Mouse (Mus musculus) hindbrain, embryonic 14.5 days (tissue): Measurements from ENCODE around the gene Hdhd3. TPM values are rescaled to one million over a fixed set of nuclear protein-coding genes. Genes with fewer than 3 reads are reported as not detected.

Experiments used
- ATAC-seq: fragments of 200-750 bp; cut with Nextera tagmentation; 2 replicates; pipeline ENCODE4 v1.8.0; 2017; ENCODE audit warnings: moderate number of reproducible peaks, mild to moderate bottlenecking, moderate TSS enrichment, moderate library complexity; ENCODE audit not compliant: low FRiP score
- DNase-seq: peaks from one replicate; pipeline ENCODE4 v3.0.0-alpha.2; 2015; ENCODE audit warnings: low spot score
- H3K27ac ChIP-seq: fragments of 300-500 bp; sonication (generic); 2 replicates; pipeline ENCODE4 v1.5.1; 2014; ENCODE audit warnings: mild to moderate bottlenecking, moderate library complexity
- H3K27me3 ChIP-seq: fragments of 300-500 bp; sonication (generic); 2 replicates; pipeline ENCODE4 v1.6.1; 2014; ENCODE audit warnings: mild to moderate bottlenecking, low read length, mixed read lengths; ENCODE audit not compliant: control insufficient read depth, insufficient read depth
- H3K36me3 ChIP-seq: fragments of 300-500 bp; sonication (generic); replicated peaks from 2 replicates; pipeline ENCODE4 v1.6.1; 2014; ENCODE audit not compliant: control insufficient read depth, insufficient read depth
- H3K4me1 ChIP-seq: fragments of 300-500 bp; sonication (generic); replicated peaks from 2 replicates; pipeline ENCODE4 v1.6.1; 2014; ENCODE audit warnings: antibody characterized with exemption, low read length, mixed read lengths; ENCODE audit not compliant: control insufficient read depth, insufficient read depth
- H3K4me2 ChIP-seq: fragments of 300-500 bp; sonication (generic); replicated peaks from 2 replicates; pipeline ENCODE4 v1.6.1; 2014; ENCODE audit warnings: mild to moderate bottlenecking, moderate library complexity
- H3K4me3 ChIP-seq: fragments of 300-500 bp; sonication (generic); replicated peaks from 2 replicates; pipeline ENCODE4 v1.5.1; 2014; ENCODE audit warnings: mild to moderate bottlenecking, low read length
- H3K9ac ChIP-seq: fragments of 300-500 bp; sonication (generic); 2 replicates; pipeline ENCODE4 v1.6.1; 2014
- H3K9me3 ChIP-seq: fragments of 300-500 bp; sonication (generic); 2 replicates; pipeline ENCODE4 v1.6.1; 2016; ENCODE audit warnings: low read length; ENCODE audit not compliant: control insufficient read depth
- WGBS: fragments of 180-500 bp; shearing (Covaris S2); extraction: QIAGEN DNeasy Blood & Tissue Kit; methylation state at CpG from one replicate; pipeline ENCODE4 v1.1.7; 2014; 5-methylcytosine and 5-hydroxymethylcytosine counted together
- polyA plus RNA-seq: library from polyadenylated mRNA; unstranded; fragments of >200 nt; fragmentation: Nextera tagmentation; extraction: Ambion mirVana; gene quantifications from 2 replicates; pipeline ENCODE4 v1.2.1, GENCODE M21; 2014

Hdhd3 gene
- polyA plus RNA-seq, 1 experiment from 2014 or later = 13.3 TPM

GRCm38 (mm10) chr4:62475131-62475530 is 28.1 kb downstream of the Hdhd3 start:
- no peak for DNase-seq
- Histone ChIP-seq H3K4me3 (no peak overlapping the region), H3K36me3 (no peaks in the 10 kb centered on the region), H3K27ac (no peak overlapping the region), H3K4me1 (0 out of 2 replicates have a peak, but pooled peaks cover 8% of the 10 kb centered on the region), H3K4me2 (no peak overlapping the region), H3K9ac (no peak overlapping the region), H3K27me3 (peaks cover 26% of the 10 kb centered on the region), H3K9me3 (no peaks in the 10 kb centered on the region)
- 91% methylated on average over 2 of the region's 2 CpGs for WGBS
- no peak for ATAC-seq

- 98% methylated on average over 2 of the region's 2 CpGs for WGBS
- ATAC-seq (no peak), DNase-seq (no peak)
- Histone ChIP-seq H3K9ac (no peak overlapping the region), H3K9me3 (no peaks in the 10 kb centered on the region), H3K27ac (no peak overlapping the region), H3K4me1 (no peaks in the 10 kb centered on the region), H3K27me3 (no peaks in the 10 kb centered on the region), H3K4me2 (no peak overlapping the region), H3K36me3 (no peaks in the 10 kb centered on the region), H3K4me3 (no peak overlapping the region)
Measured at GRCm38 (mm10) chr4:62472071-62472470, 31.2 kb downstream of the Hdhd3 start.

GRCm38 (mm10) chr4:62470598-62471051 is 32.6 kb downstream of the Hdhd3 start, which contains the start of gene Wdr31:
Gene Wdr31, minus strand, starts transcription at chr4:62470896.
- peak within 1 kb of the TSS; percentile 69 for H3K9ac ChIP-seq
- DNase-seq (peak; percentile 86), ATAC-seq (peak; percentile 97)
- no peaks in the 10 kb centered on the region for H3K4me1 ChIP-seq
- H3K4me3 ChIP-seq = peak within 1 kb of the TSS; percentile 52
- under 1% methylated on average over 30 of the region's 30 CpGs for WGBS
- H3K36me3 ChIP-seq = no peaks in the 10 kb centered on the region
- H3K27me3 ChIP-seq = no peaks in the 10 kb centered on the region
- peak within 1 kb of the TSS; percentile 67 for H3K4me2 ChIP-seq
- H3K9me3 ChIP-seq = no peaks in the 10 kb centered on the region
- peak within 1 kb of the TSS; percentile 41; the same call in 1 of the 2 replicates for H3K27ac ChIP-seq

- no peak overlapping the region for H3K4me2 ChIP-seq
- DNase-seq = no peak
- no peak for ATAC-seq
- no peaks in the 10 kb centered on the region for H3K36me3 ChIP-seq
- no peaks in the 10 kb centered on the region for H3K27me3 ChIP-seq
- WGBS = 100% methylated on average over 1 of the region's 1 CpGs
- H3K9me3 ChIP-seq = no peaks in the 10 kb centered on the region
- no peak overlapping the region for H3K4me3 ChIP-seq
- no peak overlapping the region for H3K27ac ChIP-seq
- H3K4me1 ChIP-seq = no peaks in the 10 kb centered on the region
- no peak overlapping the region for H3K9ac ChIP-seq
Measured at GRCm38 (mm10) chr4:62468158-62468557, 35.1 kb downstream of the Hdhd3 start.

GRCm38 (mm10) chr4:62463124-62463523 is 40.1 kb downstream of the Hdhd3 start:
- 77% methylated on average over 2 of the region's 2 CpGs for WGBS
- H3K36me3 ChIP-seq = peaks cover 16% of the 10 kb centered on the region; the same call in 1 of the 2 replicates
- H3K27ac ChIP-seq = no peak overlapping the region
- no peak overlapping the region for H3K9ac ChIP-seq
- no peak overlapping the region for H3K4me3 ChIP-seq
- no peak for DNase-seq
- no peak overlapping the region for H3K4me2 ChIP-seq
- H3K27me3 ChIP-seq = no peaks in the 10 kb centered on the region
- no peaks in the 10 kb centered on the region for H3K9me3 ChIP-seq
- no peaks in the 10 kb centered on the region for H3K4me1 ChIP-seq
- ATAC-seq = no peak

GRCm38 (mm10) chr4:62460348-62460747 is 42.9 kb downstream of the Hdhd3 start:
- WGBS = 94% methylated on average over 8 of the region's 8 CpGs
- H3K4me2 ChIP-seq = no peak overlapping the region
- H3K36me3 ChIP-seq = peaks cover 16% of the 10 kb centered on the region; the same call in 1 of the 2 replicates
- H3K9ac ChIP-seq = no peak overlapping the region
- no peaks in the 10 kb centered on the region for H3K9me3 ChIP-seq
- no peak for DNase-seq
- no peak overlapping the region for H3K4me3 ChIP-seq
- H3K27me3 ChIP-seq = no peaks in the 10 kb centered on the region
- H3K27ac ChIP-seq = no peak overlapping the region
- no peak for ATAC-seq
- H3K4me1 ChIP-seq = no peaks in the 10 kb centered on the region

- ATAC-seq = no peak
- 89% methylated on average over 3 of the region's 3 CpGs for WGBS
- H3K27ac ChIP-seq = no peak overlapping the region
- H3K4me3 ChIP-seq = no peak overlapping the region
- H3K9me3 ChIP-seq = no peaks in the 10 kb centered on the region
- no peaks in the 10 kb centered on the region for H3K4me1 ChIP-seq
- H3K36me3 ChIP-seq = peaks cover 16% of the 10 kb centered on the region; the same call in 1 of the 2 replicates
- no peaks in the 10 kb centered on the region for H3K27me3 ChIP-seq
- no peak overlapping the region for H3K9ac ChIP-seq
- no peak for DNase-seq
- H3K4me2 ChIP-seq = no peak overlapping the region
Measured at GRCm38 (mm10) chr4:62459081-62459480, 44.2 kb downstream of the Hdhd3 start.

GRCm38 (mm10) chr4:62454995-62455394 is 48.3 kb downstream of the Hdhd3 start:
- no peak overlapping the region for H3K9ac ChIP-seq

More at GRCm38 (mm10) chr4:62454995-62455394, 48.3 kb downstream of the Hdhd3 start:
- H3K4me3 ChIP-seq = no peak overlapping the region
- WGBS = 70% methylated on average over 5 of the region's 5 CpGs
- H3K9me3 ChIP-seq = no peaks in the 10 kb centered on the region
- no peaks in the 10 kb centered on the region for H3K4me1 ChIP-seq
- no peak overlapping the region for H3K27ac ChIP-seq
- no peak overlapping the region for H3K4me2 ChIP-seq
- 0 out of 2 replicates have a peak, but pooled peaks cover 6% of the 10 kb centered on the region for H3K36me3 ChIP-seq
- no peaks in the 10 kb centered on the region for H3K27me3 ChIP-seq
- DNase-seq = peak; percentile 45
- peak; percentile 55; the same call in 1 of the 2 replicates for ATAC-seq
